17 mouse cellular contexts compared by ENCODE assay signal in the genomic region with DNA sequence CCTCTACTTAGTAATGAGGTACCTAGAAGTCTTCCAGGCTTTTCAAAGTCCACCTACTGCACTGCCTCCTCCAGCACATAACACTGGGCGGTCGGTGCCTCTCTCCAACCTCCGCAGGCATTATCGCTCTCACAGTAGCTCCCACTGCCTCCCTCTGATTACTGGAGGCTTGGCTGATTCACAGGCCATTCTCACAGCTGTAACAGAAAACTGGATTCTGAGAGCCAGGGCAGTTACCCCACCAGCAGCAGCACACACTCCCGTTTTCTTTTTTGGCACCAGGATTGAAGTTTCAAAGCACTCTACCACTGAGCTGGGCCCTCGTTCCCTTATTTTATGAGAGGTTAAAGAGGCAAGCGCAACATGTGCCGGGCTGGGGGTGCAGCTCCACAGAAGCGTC. TPM values are rescaled to one million over a fixed set of nuclear protein-coding genes. Genes with fewer than 3 reads are reported as not detected.
DNase-seq lines count a peak whose midpoint lies in the region; ATAC-seq and TF ChIP-seq lines count a peak whose summit lies in the region.
"Had no signal": no experiment of that assay in that cellular context is flagged by ENCODE, and none has a peak within 500 bp of the region (broad histone marks: within the 10 kb centered on the region; RNA-seq: fewer than 3 reads in every experiment).

No protein-coding gene starts in this region.

- H3K27ac ChIP-seq in gastrocnemius, adult 2 months = peak overlapping the region; percentile 92
- H3K27ac ChIP-seq in kidney, embryonic 15.5 days = peak overlapping the region; percentile 48; the same call in 1 of the 2 replicates
- H3K27ac ChIP-seq in liver, postnatal 0 days (ENCODE audit: low read depth) = no peak overlapping the region
- H3K27ac ChIP-seq: forebrain, embryonic 15.5 days; hindbrain, embryonic 14.5 days had no signal

- no peak for TF ChIP-seq CTCF in gastrocnemius, adult 2 months (IDR thresholded peaks at IDR 0.05)
- TF ChIP-seq CTCF in liver, postnatal 0 days (IDR thresholded peaks at IDR 0.05; ENCODE audit: low read depth) = no peak

- TF ChIP-seq EP300 in liver, postnatal 0 days (IDR thresholded peaks at IDR 0.05; ENCODE audit: low read depth) = no peak

- WGBS in kidney, embryonic 15.5 days = 58% methylated on average over 9 of the region's 9 CpGs
- 79% methylated on average over 9 of the region's 9 CpGs for WGBS in liver, postnatal 0 days (ENCODE audit: insufficient replicate concordance)

- no peak for DNase-seq in gastrocnemius, adult 2 months
- DNase-seq in gastrocnemius, postnatal 10 days = no peak
- no peak for DNase-seq in kidney, adult 9 months
- peak; percentile 25 for DNase-seq in c-Kit-positive CD71-positive TER-119-positive erythroid progenitor cells, embryonic 14.5 days (ENCODE audit: low spot score)
- DNase-seq in liver, postnatal 0 days = no peak
- no peak for DNase-seq in spleen, postnatal 4 days (ENCODE audit: low spot score in 2 of 2)
- DNase-seq in cerebellum, postnatal 4 days (ENCODE audit: low spot score in 2 of 2) = no peak
- DNase-seq: adrenal gland, adult 8-10 months; B cell, adult 2 months; cerebellum, adult 2 months; gastrocnemius, postnatal 14 days; kidney, postnatal 10 days; spleen, adult 18-20 months; thymus, postnatal 25 days had no signal

- H3K9ac ChIP-seq in kidney, embryonic 15.5 days = no peak overlapping the region
- H3K9ac ChIP-seq in liver, postnatal 0 days (replicated peaks) = no peak overlapping the region
- H3K9ac ChIP-seq: forebrain, embryonic 15.5 days; hindbrain, embryonic 14.5 days had no signal

- H3K27me3 ChIP-seq in kidney, embryonic 15.5 days = no peaks in the 10 kb centered on the region
- no peaks in the 10 kb centered on the region for H3K27me3 ChIP-seq in liver, postnatal 0 days (ENCODE audit: insufficient read depth, low read length)
- H3K27me3 ChIP-seq: forebrain, embryonic 15.5 days had no signal

- intact Hi-C loops in gastrocnemius, adult 2 months (cut with DNase I) = no loop called here

- H3K4me3 ChIP-seq in gastrocnemius, adult 2 months = peak overlapping the region; percentile 47
- no peak overlapping the region for H3K4me3 ChIP-seq in kidney, embryonic 15.5 days (replicated peaks)
- H3K4me3 ChIP-seq in liver, postnatal 0 days (ENCODE audit: low read depth, low read length) = no peak overlapping the region
- H3K4me3 ChIP-seq: forebrain, embryonic 15.5 days had no signal

- peaks cover 34% of the 10 kb centered on the region for H3K4me1 ChIP-seq in kidney, embryonic 15.5 days
- H3K4me1 ChIP-seq in liver, postnatal 0 days (ENCODE audit: insufficient read depth) = peaks cover 33% of the 10 kb centered on the region

- no peak for ATAC-seq in kidney, embryonic 15.5 days (replicated peaks; ENCODE audit: low FRiP score)
- no peak for ATAC-seq in liver, postnatal 0 days
- ATAC-seq: forebrain, embryonic 15.5 days had no signal

- H3K36me3 ChIP-seq in kidney, embryonic 15.5 days = peaks cover 7% of the 10 kb centered on the region
- H3K36me3 ChIP-seq in liver, postnatal 0 days (replicated peaks; ENCODE audit: insufficient read depth, low read length) = peaks cover 5% of the 10 kb centered on the region
- H3K36me3 ChIP-seq: forebrain, embryonic 15.5 days had no signal

- H3K9me3 ChIP-seq in kidney, embryonic 15.5 days (replicated peaks) = no peaks in the 10 kb centered on the region
- no peaks in the 10 kb centered on the region for H3K9me3 ChIP-seq in liver, postnatal 0 days (ENCODE audit: low read length)
- H3K9me3 ChIP-seq: forebrain, embryonic 15.5 days had no signal

- peak overlapping the region; percentile 27 for H3K4me2 ChIP-seq in kidney, embryonic 15.5 days
- 0 out of 2 replicates have a peak overlapping the region, but pooled peaks have one; percentile 26 for H3K4me2 ChIP-seq in liver, postnatal 0 days (ENCODE audit: low read depth, low read length)

RNA-seq across cellular contexts. Expression of gene N4bp1, which starts 3.1 kb away (rescaled TPM):
- 10 to 100 TPM; 16.6 to 18.2 TPM for total RNA-seq in gastrocnemius, adult 2 months (2021)
- 10 to 100 TPM; 15.4 to 21.7 TPM for total RNA-seq in gastrocnemius, postnatal 10 days (2021)
- polyA plus RNA-seq in kidney, embryonic 15.5 days (2015; fragmentation: Nextera tagmentation; extraction: Ambion mirVana) = 10.0 and 10.1 TPM in 2 replicates
- polyA plus RNA-seq in liver, postnatal 0 days (2015; fragmentation: Nextera tagmentation; extraction: Ambion mirVana) = 2.3 and 2.6 TPM in 2 replicates
